Mouse (Mus musculus): ENCODE results near the gene P2rx3.

Gene P2rx3

GRCm38 (mm10) chr2:85038336-85038735, 1.1 kb upstream of the P2rx3 start:
- no peak for DNase-seq

- DNase-seq: no peak
Observed at GRCm38 (mm10) chr2:85036507-85037046, 685 bp downstream of the P2rx3 start.

GRCm38 (mm10) chr2:85034169-85034568, 3.1 kb downstream of the P2rx3 start:
- DNase-seq: no peak

GRCm38 (mm10) chr2:85033121-85033520, 4.1 kb downstream of the P2rx3 start:
- no peak for DNase-seq

GRCm38 (mm10) chr2:85030989-85031388, 6.3 kb downstream of the P2rx3 start:
- DNase-seq: no peak

GRCm38 (mm10) chr2:85029897-85030296, 7.4 kb downstream of the P2rx3 start:
- DNase-seq: no peak

GRCm38 (mm10) chr2:85027281-85027680, 10.0 kb downstream of the P2rx3 start:
- DNase-seq: no peak

GRCm38 (mm10) chr2:85026178-85026577, 11.1 kb downstream of the P2rx3 start:
- no peak for DNase-seq

GRCm38 (mm10) chr2:85022043-85022442, 15.2 kb downstream of the P2rx3 start:
- DNase-seq: no peak

GRCm38 (mm10) chr2:85014588-85014982, 22.7 kb downstream of the P2rx3 start:
- DNase-seq: no peak

GRCm38 (mm10) chr2:85013826-85014587, 23.3 kb downstream of the P2rx3 start:
- no peak for DNase-seq

GRCm38 (mm10) chr2:85012679-85013078, 24.6 kb downstream of the P2rx3 start:
- DNase-seq: no peak

GRCm38 (mm10) chr2:85011906-85012604, 25.2 kb downstream of the P2rx3 start:
- DNase-seq: no peak

- DNase-seq: no peak
Observed at GRCm38 (mm10) chr2:85009212-85009611, 28.1 kb downstream of the P2rx3 start.

GRCm38 (mm10) chr2:85007729-85008128, 29.5 kb downstream of the P2rx3 start:
- DNase-seq: no peak

GRCm38 (mm10) chr2:85006600-85006999, 30.7 kb downstream of the P2rx3 start:
- DNase-seq: no peak

- no peak for DNase-seq
Observed at GRCm38 (mm10) chr2:85004341-85004740, 32.9 kb downstream of the P2rx3 start.

GRCm38 (mm10) chr2:85002575-85002974, 34.7 kb downstream of the P2rx3 start:
- no peak for DNase-seq

GRCm38 (mm10) chr2:85001497-85001896, 35.8 kb downstream of the P2rx3 start:
- DNase-seq: no peak

GRCm38 (mm10) chr2:84999486-85000181, 37.6 kb downstream of the P2rx3 start:
- DNase-seq: no peak

GRCm38 (mm10) chr2:84996376-84996775, 40.9 kb downstream of the P2rx3 start:
- DNase-seq: no peak

- DNase-seq: no peak
Observed at GRCm38 (mm10) chr2:84987930-84988329, 49.3 kb downstream of the P2rx3 start, which contains the start of gene Prg3. TSS of gene Prg3 (plus strand) at chr2:84988215.

- no peak for DNase-seq
Observed at GRCm38 (mm10) chr2:84980188-84980587, 57.1 kb downstream of the P2rx3 start, which contains the start of gene Prg2. TSS of gene Prg2 (plus strand) at chr2:84980461.

Data from cerebellum, postnatal 36 days (tissue).